Mouse (Mus musculus) cerebellum, adult 9-10 months (tissue): ENCODE results near the gene Tmem54.

Experiments
- DNase-seq: peaks from one replicate; pipeline ENCODE4 v3.0.0; 2022

Tmem54 gene

DNA sequence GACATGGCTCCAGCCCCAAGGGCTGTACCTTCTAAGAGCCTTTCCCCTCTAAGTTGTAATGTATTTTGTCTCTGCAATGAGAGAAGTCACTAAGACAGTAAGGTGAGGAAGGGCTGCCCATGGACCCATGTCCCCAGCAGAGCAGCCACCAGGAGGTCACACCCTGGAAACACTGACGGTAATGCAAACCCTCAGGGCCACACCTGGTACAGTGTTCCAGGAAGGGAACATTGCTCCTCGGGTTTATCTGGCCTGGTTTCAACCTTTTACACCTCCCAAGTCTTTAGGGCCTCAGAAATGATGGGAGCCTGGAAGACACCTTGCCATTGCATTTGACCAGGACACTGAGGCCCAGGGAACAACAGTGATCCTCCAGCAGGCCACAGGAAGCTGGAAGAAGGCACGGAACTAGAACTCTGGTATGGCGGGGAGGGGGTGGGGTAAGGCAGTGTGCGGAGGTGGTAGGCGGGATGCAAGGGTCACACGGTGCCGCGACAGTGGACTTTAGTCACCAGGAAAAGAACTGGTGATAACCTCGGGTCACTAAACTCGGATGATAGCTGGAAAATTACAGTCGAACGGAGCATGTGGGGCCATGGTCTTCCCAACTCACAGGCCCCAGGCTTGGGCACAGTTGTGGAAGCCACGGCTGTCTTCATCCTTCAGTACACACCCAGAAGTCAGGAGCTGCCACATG lies 3.1 kb upstream of the Tmem54 start:
- DNase-seq, result no peak

GRCm38 (mm10) chr4:129106073-129106472 lies 725 bp downstream of the Tmem54 start:
- no peak for DNase-seq

DNA sequence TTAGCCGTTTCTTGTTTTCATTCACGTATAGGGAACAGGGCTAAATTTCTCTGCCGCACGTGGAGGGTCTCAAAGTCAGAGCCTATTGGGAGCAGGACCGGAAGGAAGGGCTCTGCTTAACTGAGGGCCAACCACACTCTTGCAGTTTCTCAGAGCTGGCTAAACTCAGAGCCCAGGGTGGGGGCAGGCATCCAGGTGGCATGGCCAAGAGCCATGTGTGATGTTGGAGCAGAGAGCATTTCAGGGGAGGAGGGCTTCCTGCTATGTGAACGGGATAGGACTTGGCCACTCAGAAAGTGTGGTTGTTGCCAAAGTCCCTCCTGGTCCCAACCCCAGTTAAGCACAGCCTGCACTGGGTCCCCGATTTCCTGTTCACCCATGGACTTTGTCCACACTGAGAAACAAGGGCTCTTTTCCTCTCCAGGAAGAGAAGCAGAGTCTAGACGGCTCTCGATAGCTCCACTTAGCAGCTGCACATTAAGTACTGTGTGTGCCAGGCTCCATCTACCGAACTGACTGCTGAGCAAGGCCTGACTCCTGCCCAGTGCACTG lies 2.1 kb downstream of the Tmem54 start:
- DNase-seq, result no peak

- DNase-seq, result no peak
These were observed 3.3 kb downstream of the Tmem54 start for GRCm38 (mm10) chr4:129108624-129109023.

DNA sequence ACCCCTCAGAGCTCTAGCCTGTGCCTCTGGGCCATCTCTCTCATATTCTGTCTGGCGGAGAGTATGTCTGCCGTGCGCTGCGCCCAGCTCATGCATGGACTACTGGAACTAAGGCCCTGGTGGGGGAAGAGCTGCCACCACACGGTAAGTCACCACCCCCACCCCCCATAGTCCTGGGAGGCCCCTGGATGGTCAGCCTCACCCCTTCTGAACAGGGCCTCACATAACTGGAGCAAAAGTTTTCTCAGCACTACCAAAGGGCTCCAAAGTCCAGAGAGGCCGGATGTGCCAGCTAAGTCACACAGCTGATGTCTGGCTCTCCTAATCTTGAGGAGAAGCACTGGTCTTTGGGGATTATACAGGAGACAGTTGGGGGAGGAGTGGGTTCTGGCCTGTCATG lies 5.5 kb downstream of the Tmem54 start:
- no peak for DNase-seq

DNA sequence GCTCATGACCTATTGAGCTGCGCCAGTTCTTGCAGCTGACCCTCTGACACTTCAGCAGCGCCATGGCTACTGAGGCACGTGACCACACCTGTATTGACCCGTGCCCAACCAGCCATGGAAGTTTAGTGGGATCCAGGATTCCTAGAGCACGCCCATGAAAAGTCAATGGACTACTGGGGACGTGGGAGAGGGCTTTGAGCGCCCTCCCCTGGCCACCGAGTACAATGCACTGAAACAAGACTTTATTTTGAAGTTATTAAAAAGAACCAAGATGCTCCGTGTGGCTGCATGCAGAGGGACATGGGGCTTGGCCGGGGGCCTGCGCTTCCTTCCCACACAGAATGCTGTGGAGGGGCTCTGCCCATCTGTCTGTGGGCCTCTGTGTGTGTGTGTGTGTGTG lies 6.0 kb downstream of the Tmem54 start:
- no peak for DNase-seq

GRCm38 (mm10) chr4:129112231-129112630 lies 6.9 kb downstream of the Tmem54 start:
- no peak for DNase-seq

DNA sequence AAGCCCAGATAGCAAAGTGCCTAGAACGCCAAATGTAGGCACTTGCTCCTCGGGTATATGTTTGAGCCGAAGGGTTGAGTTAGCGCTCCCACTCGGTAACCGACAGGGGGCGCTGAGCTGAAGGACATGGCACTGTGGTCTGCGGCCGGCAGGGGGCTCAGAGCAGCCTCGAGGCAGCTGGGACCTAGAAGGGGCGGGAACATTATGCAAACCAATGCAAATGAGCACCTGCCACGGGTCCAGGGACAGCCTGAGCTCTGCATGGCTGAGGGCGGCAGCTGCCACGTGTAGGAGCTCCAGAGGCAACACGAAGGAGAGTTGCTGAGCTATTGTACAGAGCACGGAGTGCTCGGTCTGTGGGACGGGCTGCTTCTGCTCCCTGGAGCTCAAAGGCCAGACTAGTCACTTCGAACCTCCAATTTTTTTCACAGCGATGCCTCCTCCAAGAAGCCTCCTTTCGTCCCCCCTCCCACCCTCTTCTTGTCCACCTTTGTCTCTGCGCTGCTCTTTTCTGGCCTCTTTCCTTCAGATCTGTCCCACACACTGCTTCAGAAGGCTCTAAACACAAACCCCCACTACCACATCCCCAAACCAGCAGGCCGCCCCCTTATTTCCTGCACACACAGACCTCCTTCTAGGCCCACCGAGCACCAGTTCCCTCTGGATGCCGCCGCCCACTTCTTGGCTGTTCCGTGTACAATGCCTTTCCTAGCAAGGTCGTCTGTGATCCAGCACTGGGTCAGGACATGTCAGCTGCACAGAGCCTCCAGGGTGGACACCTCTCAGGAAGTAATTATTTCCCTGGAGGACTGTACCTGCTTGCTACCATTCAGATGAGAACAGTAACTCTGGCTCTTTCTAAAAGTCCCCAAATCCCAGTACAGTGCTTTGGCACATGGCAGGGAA lies 8.0 kb downstream of the Tmem54 start:
- peak; percentile 85 for DNase-seq

GRCm38 (mm10) chr4:129116703-129117102 lies 11.4 kb downstream of the Tmem54 start:
- DNase-seq, result no peak

- no peak for DNase-seq
These were observed 12.6 kb downstream of the Tmem54 start for GRCm38 (mm10) chr4:129117720-129118510.

DNA sequence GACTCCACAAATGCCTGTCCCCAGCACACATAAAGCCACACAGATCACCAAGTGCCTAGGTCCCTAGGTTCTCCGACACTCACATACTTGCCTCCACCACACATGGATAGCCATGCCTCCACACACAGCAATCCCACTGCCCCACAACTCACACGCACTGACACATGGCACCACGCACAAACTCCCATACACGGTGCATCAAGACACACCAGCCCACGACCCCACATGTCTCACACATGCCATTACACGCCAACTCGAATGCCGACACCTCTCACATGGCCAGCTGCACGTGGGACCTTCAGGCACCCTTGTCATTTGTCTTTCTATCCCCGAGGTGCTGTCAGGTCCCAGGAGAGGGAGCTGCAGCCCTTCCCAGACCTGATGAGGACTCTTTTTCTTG lies 14.4 kb downstream of the Tmem54 start:
- DNase-seq, result no peak

GRCm38 (mm10) chr4:129120520-129121445 lies 15.4 kb downstream of the Tmem54 start:
- DNase-seq, result no peak

DNA sequence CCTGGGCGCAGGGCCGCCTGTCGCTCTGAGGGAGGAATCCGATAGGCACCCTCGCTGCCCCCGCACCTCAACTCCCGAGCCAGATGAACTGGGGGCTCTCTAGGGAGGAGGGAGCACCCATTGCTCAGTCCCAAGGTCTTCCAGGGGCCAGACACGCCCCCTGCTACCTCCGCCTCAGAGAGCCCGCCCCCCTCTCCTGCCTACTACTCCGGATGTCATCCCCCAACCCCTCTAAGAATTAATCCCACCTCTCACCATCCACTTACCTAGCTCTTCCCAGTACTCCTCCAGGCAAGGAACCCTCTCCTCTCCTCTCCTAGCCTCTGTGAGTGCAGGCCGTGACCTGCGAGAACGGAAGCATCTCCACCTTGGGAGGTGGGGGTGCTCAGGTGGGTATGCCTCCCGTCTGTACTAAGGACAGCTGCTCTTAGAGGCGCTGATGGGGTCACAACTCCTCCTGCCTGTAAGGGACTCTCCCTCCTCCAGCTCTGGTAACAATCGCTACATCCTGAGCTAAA lies 16.3 kb downstream of the Tmem54 start, which contains the start of gene Hpca:
TSS of gene Hpca (minus strand) at position 468 of the 518 bp plus-strand sequence.
- DNase-seq, result no peak

DNA sequence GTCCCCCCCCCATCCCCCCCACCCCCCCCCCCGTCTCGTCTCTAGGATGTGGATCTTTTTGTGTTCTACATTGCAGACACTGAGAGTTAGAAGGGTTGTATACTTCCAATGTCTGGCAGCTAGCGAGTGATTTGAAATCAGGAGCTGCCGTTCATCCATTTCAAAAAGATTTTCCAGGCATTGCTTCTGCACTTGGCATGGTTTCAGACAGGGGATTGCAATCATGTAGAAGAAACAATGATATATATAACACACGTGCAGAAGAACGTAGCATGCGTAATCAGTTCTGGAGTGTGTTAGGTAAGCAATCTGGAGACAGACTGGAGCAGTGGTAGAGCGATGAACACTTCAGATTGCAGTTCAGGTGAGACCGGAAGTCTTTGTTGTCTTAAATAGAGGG lies 16.8 kb downstream of the Tmem54 start:
- no peak for DNase-seq

- DNase-seq, result no peak
These were observed 17.4 kb downstream of the Tmem54 start for GRCm38 (mm10) chr4:129122719-129123118.

GRCm38 (mm10) chr4:129124652-129125146 lies 19.4 kb downstream of the Tmem54 start:
- no peak for DNase-seq

- DNase-seq, result no peak
These were observed 20.5 kb downstream of the Tmem54 start for GRCm38 (mm10) chr4:129125736-129126451.

GRCm38 (mm10) chr4:129128582-129129338 lies 23.4 kb downstream of the Tmem54 start:
- no peak for DNase-seq

DNA sequence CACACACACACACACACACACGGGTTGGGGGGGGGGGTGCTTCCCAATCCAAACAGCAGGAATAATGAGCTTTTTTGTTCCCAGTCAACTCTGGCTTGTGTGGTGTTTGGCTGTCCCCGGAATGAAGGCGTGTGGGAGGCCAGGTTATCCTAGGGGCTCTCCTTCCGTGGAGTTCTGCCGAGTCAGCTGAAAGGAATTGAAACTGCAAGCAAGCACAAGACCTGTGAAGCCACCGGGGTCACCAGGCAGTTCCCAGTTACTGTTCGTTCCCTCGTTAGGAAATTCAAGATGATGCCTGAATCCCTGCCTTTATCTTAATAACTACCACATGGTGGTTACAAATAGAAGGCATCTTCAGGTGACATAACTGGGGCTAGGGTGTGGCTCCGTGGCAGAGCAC lies 24.0 kb downstream of the Tmem54 start:
- no peak for DNase-seq

- DNase-seq, result peak; percentile 69
These were observed 24.8 kb downstream of the Tmem54 start for GRCm38 (mm10) chr4:129130149-129130548.
